Mouse (Mus musculus) bone marrow, adult 2 months (tissue): Measurements from ENCODE around the gene Cpsf3. TPM values are rescaled to one million over a fixed set of nuclear protein-coding genes. Genes with fewer than 3 reads are reported as not detected.

ENCODE experiments used
- H3K27ac ChIP-seq: fragments of 200-500 bp; 2 replicates; pipeline ENCODE4 v1.5.1; 2012; ENCODE audit warnings: low read depth, mild to moderate bottlenecking, control low read depth, inconsistent platforms, low read length; ENCODE audit not compliant: control insufficient read depth, poor library complexity, insufficient read depth
- H3K4me1 ChIP-seq: fragments of 200-500 bp; 2 replicates; pipeline ENCODE4 v1.6.1; 2011; ENCODE audit warnings: low read length; ENCODE audit not compliant: control insufficient read depth, insufficient read depth
- H3K4me3 ChIP-seq: fragments of 200-500 bp; replicated peaks from 2 replicates; pipeline ENCODE3; 2011; ENCODE audit warnings: mild to moderate bottlenecking, low read depth, low read length, control low read depth; ENCODE audit not compliant: control insufficient read depth
- CTCF ChIP-seq: fragments of 200-500 bp; IDR thresholded peaks from 2 replicates; pipeline ENCODE4 v1.5.1; 2011; ENCODE audit warnings: low read length, control low read depth; ENCODE audit not compliant: control insufficient read depth, insufficient read depth
- POLR2A ChIP-seq: fragments of 200-500 bp; IDR thresholded peaks from 2 replicates; pipeline ENCODE4 v1.6.1; 2011; ENCODE audit warnings: low read depth, mild to moderate bottlenecking, control low read depth, low read length, borderline replicate concordance; ENCODE audit not compliant: control insufficient read depth
- WGBS: fragments of 180-500 bp; shearing (Covaris S2); methylation state at CpG from one replicate; pipeline ENCODE4 v1.1.7; 2018; 5-methylcytosine and 5-hydroxymethylcytosine counted together
- polyA plus RNA-seq: library from polyadenylated mRNA; stranded (reverse); fragments of >200 nt; gene quantifications from 2 replicates; pipeline ENCODE4 v1.2.4, GENCODE M21; 2011; ENCODE audit warnings: low replicate concordance; ENCODE audit not compliant: missing spikeins, insufficient read depth, insufficient read length

The Cpsf3 gene
- polyA plus RNA-seq, 1 experiment: 89.6 TPM

GRCm38 (mm10) chr12:21322296-21322695 is 37.1 kb downstream of the Cpsf3 start:
- TF ChIP-seq POLR2A (no peak), CTCF (no peak)
- Histone ChIP-seq H3K4me1 (no peaks in the 10 kb centered on the region), H3K4me3 (no peak overlapping the region), H3K27ac (no peak overlapping the region)
- WGBS: 93% methylated on average over 4 of the region's 4 CpGs

- no peak overlapping the region for H3K4me3 ChIP-seq
- WGBS: 88% methylated on average over 9 of the region's 9 CpGs
Observed at GRCm38 (mm10) chr12:21322856-21323255, 37.7 kb downstream of the Cpsf3 start.

GRCm38 (mm10) chr12:21324101-21324500 is 38.9 kb downstream of the Cpsf3 start:
- Histone ChIP-seq H3K4me3 (no peak overlapping the region), H3K27ac (no peak overlapping the region), H3K4me1 (no peaks in the 10 kb centered on the region)
- no peak for TF ChIP-seq POLR2A
- no peak for TF ChIP-seq CTCF
- 87% methylated on average over 5 of the region's 5 CpGs for WGBS

More at GRCm38 (mm10) chr12:21322856-21323255, 37.7 kb downstream of the Cpsf3 start:
- Histone ChIP-seq H3K27ac (no peak overlapping the region), H3K4me1 (no peaks in the 10 kb centered on the region)
- TF ChIP-seq CTCF (no peak), POLR2A (no peak)

- TF ChIP-seq CTCF: no peak
- TF ChIP-seq POLR2A: no peak
- 92% methylated on average over 8 of the region's 8 CpGs for WGBS
- no peak overlapping the region for H3K4me3 ChIP-seq
Observed at GRCm38 (mm10) chr12:21325266-21325665, 40.1 kb downstream of the Cpsf3 start.

GRCm38 (mm10) chr12:21326325-21326724 is 41.1 kb downstream of the Cpsf3 start:
- WGBS: 88% methylated on average over 3 of the region's 3 CpGs
- no peak overlapping the region for H3K27ac ChIP-seq
- no peak overlapping the region for H3K4me3 ChIP-seq
- H3K4me1 ChIP-seq: no peaks in the 10 kb centered on the region
- TF ChIP-seq CTCF (no peak), POLR2A (no peak)

More at GRCm38 (mm10) chr12:21325266-21325665, 40.1 kb downstream of the Cpsf3 start:
- H3K27ac ChIP-seq: no peak overlapping the region
- no peaks in the 10 kb centered on the region for H3K4me1 ChIP-seq

GRCm38 (mm10) chr12:21329661-21330400 is 44.6 kb downstream of the Cpsf3 start:
- H3K4me1 ChIP-seq: no peaks in the 10 kb centered on the region
- no peak overlapping the region for H3K27ac ChIP-seq
- TF ChIP-seq POLR2A (no peak), CTCF (no peak)
- WGBS: 88% methylated on average over 9 of the region's 9 CpGs
- H3K4me3 ChIP-seq: no peak overlapping the region

- 82% methylated on average over 10 of the region's 10 CpGs for WGBS
- Histone ChIP-seq H3K27ac (no peak overlapping the region), H3K4me1 (no peaks in the 10 kb centered on the region), H3K4me3 (no peak overlapping the region)
- TF ChIP-seq CTCF (no peak), POLR2A (no peak)
Observed at GRCm38 (mm10) chr12:21330961-21331576, 45.9 kb downstream of the Cpsf3 start.

- H3K4me1 ChIP-seq: no peaks in the 10 kb centered on the region; the same call in 1 of the 2 replicates
- H3K4me3 ChIP-seq: no peak overlapping the region
- WGBS: 81% methylated on average over 6 of the region's 6 CpGs
- no peak for TF ChIP-seq CTCF
- no peak for TF ChIP-seq POLR2A
- no peak overlapping the region for H3K27ac ChIP-seq
Observed at GRCm38 (mm10) chr12:21331711-21332110, 46.5 kb downstream of the Cpsf3 start.
